Mouse (Mus musculus): ENCODE measurements around the gene Pnliprp1. TPM values are rescaled to one million over a fixed set of nuclear protein-coding genes. Genes with fewer than 3 reads are reported as not detected.

Gene Pnliprp1
- polyA plus RNA-seq (2015; fragmentation: Nextera tagmentation; extraction: Ambion mirVana), result 0.28 and 29.0 TPM in 2 replicates

- no peak for ATAC-seq (ENCODE audit: low FRiP score)
These were observed at the start of gene Pnliprp1 for GRCm38 (mm10) chr19:58728445-58729031. Pnliprp1 (plus strand) TSS chr19:58728887.

GRCm38 (mm10) chr19:58688933-58689332 is 39.8 kb upstream of the Pnliprp1 start:
- no peaks in the 10 kb centered on the region for H3K4me1 ChIP-seq
- no peaks in the 10 kb centered on the region for H3K36me3 ChIP-seq
- no peaks in the 10 kb centered on the region for H3K9me3 ChIP-seq (replicated peaks)
- WGBS, result 34% methylated on average over 1 of the region's 1 CpGs
- H3K4me2 ChIP-seq, result no peak overlapping the region
- no peaks in the 10 kb centered on the region for H3K27me3 ChIP-seq (replicated peaks)
- no peak for ATAC-seq (ENCODE audit: low FRiP score)
- no peak overlapping the region for H3K4me3 ChIP-seq (replicated peaks)
- H3K27ac ChIP-seq (replicated peaks), result no peak overlapping the region
- no peak overlapping the region for H3K9ac ChIP-seq (replicated peaks)

More at GRCm38 (mm10) chr19:58728445-58729031, at the start of gene Pnliprp1:
- 48% methylated on average over 5 of the region's 5 CpGs for WGBS
- Histone ChIP-seq H3K27ac (replicated peaks) (no peak within 1 kb of the TSS), H3K36me3 (no peaks in the 10 kb centered on the region), H3K27me3 (replicated peaks) (no peaks in the 10 kb centered on the region), H3K9ac (replicated peaks) (no peak within 1 kb of the TSS), H3K4me1 (peaks cover 12% of the 10 kb centered on the region), H3K4me3 (replicated peaks) (no peak within 1 kb of the TSS), H3K4me2 (no peak within 1 kb of the TSS), H3K9me3 (replicated peaks) (no peaks in the 10 kb centered on the region)

GRCm38 (mm10) chr19:58695314-58695713 is 33.4 kb upstream of the Pnliprp1 start:
- no peaks in the 10 kb centered on the region for H3K4me1 ChIP-seq
- no peak overlapping the region for H3K4me2 ChIP-seq
- no peak for ATAC-seq (ENCODE audit: low FRiP score)
- H3K9me3 ChIP-seq (replicated peaks), result 0 out of 2 replicates have a peak, but pooled peaks cover 3% of the 10 kb centered on the region
- WGBS, result 91% methylated on average over 3 of the region's 3 CpGs
- H3K4me3 ChIP-seq (replicated peaks), result no peak overlapping the region
- H3K36me3 ChIP-seq, result no peaks in the 10 kb centered on the region
- H3K27me3 ChIP-seq (replicated peaks), result no peaks in the 10 kb centered on the region
- H3K9ac ChIP-seq (replicated peaks), result no peak overlapping the region
- H3K27ac ChIP-seq (replicated peaks), result no peak overlapping the region

GRCm38 (mm10) chr19:58696235-58696634 is 32.5 kb upstream of the Pnliprp1 start:
- Histone ChIP-seq H3K27me3 (replicated peaks) (no peaks in the 10 kb centered on the region), H3K36me3 (no peaks in the 10 kb centered on the region), H3K27ac (replicated peaks) (no peak overlapping the region), H3K4me1 (no peaks in the 10 kb centered on the region), H3K4me2 (no peak overlapping the region), H3K9me3 (replicated peaks) (0 out of 2 replicates have a peak, but pooled peaks cover 3% of the 10 kb centered on the region), H3K4me3 (replicated peaks) (no peak overlapping the region), H3K9ac (replicated peaks) (no peak overlapping the region)
- WGBS, result 85% methylated on average over 2 of the region's 2 CpGs
- ATAC-seq (ENCODE audit: low FRiP score), result no peak

GRCm38 (mm10) chr19:58704556-58704955 is 24.1 kb upstream of the Pnliprp1 start:
- Histone ChIP-seq H3K36me3 (no peaks in the 10 kb centered on the region), H3K27ac (replicated peaks) (no peak overlapping the region), H3K27me3 (replicated peaks) (no peaks in the 10 kb centered on the region), H3K9me3 (replicated peaks) (no peaks in the 10 kb centered on the region), H3K4me2 (no peak overlapping the region), H3K4me3 (replicated peaks) (no peak overlapping the region), H3K9ac (replicated peaks) (no peak overlapping the region), H3K4me1 (no peaks in the 10 kb centered on the region)
- ATAC-seq (ENCODE audit: low FRiP score), result no peak
- WGBS, result 83% methylated on average over 4 of the region's 4 CpGs

- H3K27me3 ChIP-seq (replicated peaks), result no peaks in the 10 kb centered on the region
- ATAC-seq (ENCODE audit: low FRiP score), result no peak
These were observed 20.1 kb upstream of the Pnliprp1 start for GRCm38 (mm10) chr19:58708611-58709010.

GRCm38 (mm10) chr19:58717925-58718324 is 10.8 kb upstream of the Pnliprp1 start:
- Histone ChIP-seq H3K4me1 (no peaks in the 10 kb centered on the region), H3K36me3 (no peaks in the 10 kb centered on the region), H3K4me3 (replicated peaks) (no peak overlapping the region), H3K9ac (replicated peaks) (no peak overlapping the region), H3K27me3 (replicated peaks) (no peaks in the 10 kb centered on the region), H3K4me2 (no peak overlapping the region), H3K27ac (replicated peaks) (no peak overlapping the region), H3K9me3 (replicated peaks) (no peaks in the 10 kb centered on the region)
- 62% methylated on average over 4 of the region's 4 CpGs for WGBS
- ATAC-seq (ENCODE audit: low FRiP score), result no peak

More at GRCm38 (mm10) chr19:58708611-58709010, 20.1 kb upstream of the Pnliprp1 start:
- Histone ChIP-seq H3K4me2 (no peak overlapping the region), H3K36me3 (no peaks in the 10 kb centered on the region), H3K27ac (replicated peaks) (no peak overlapping the region), H3K4me3 (replicated peaks) (no peak overlapping the region), H3K4me1 (no peaks in the 10 kb centered on the region), H3K9ac (replicated peaks) (no peak overlapping the region), H3K9me3 (replicated peaks) (no peaks in the 10 kb centered on the region)
- WGBS, result 72% methylated on average over 3 of the region's 3 CpGs

- Histone ChIP-seq H3K9ac (replicated peaks) (no peak overlapping the region), H3K27me3 (replicated peaks) (no peaks in the 10 kb centered on the region), H3K4me1 (no peaks in the 10 kb centered on the region), H3K4me3 (replicated peaks) (no peak overlapping the region), H3K4me2 (no peak overlapping the region), H3K27ac (replicated peaks) (no peak overlapping the region), H3K36me3 (no peaks in the 10 kb centered on the region), H3K9me3 (replicated peaks) (no peaks in the 10 kb centered on the region)
- no peak for ATAC-seq (ENCODE audit: low FRiP score)
These were observed 8.2 kb upstream of the Pnliprp1 start for GRCm38 (mm10) chr19:58720439-58720838.

GRCm38 (mm10) chr19:58726551-58726950 is 2.1 kb upstream of the Pnliprp1 start:
- Histone ChIP-seq H3K27ac (replicated peaks) (no peak overlapping the region), H3K9me3 (replicated peaks) (no peaks in the 10 kb centered on the region), H3K27me3 (replicated peaks) (no peaks in the 10 kb centered on the region), H3K4me1 (peaks cover 12% of the 10 kb centered on the region), H3K4me2 (no peak overlapping the region), H3K9ac (replicated peaks) (no peak overlapping the region), H3K4me3 (replicated peaks) (no peak overlapping the region), H3K36me3 (no peaks in the 10 kb centered on the region)
- no peak for ATAC-seq (ENCODE audit: low FRiP score)
- 85% methylated on average over 5 of the region's 5 CpGs for WGBS

- no peak overlapping the region for H3K27ac ChIP-seq (replicated peaks)
- 81% methylated on average over 5 of the region's 5 CpGs for WGBS
- ATAC-seq (ENCODE audit: low FRiP score), result no peak
These were observed 931 bp upstream of the Pnliprp1 start for GRCm38 (mm10) chr19:58727756-58728155.

GRCm38 (mm10) chr19:58733216-58733615 is 4.5 kb downstream of the Pnliprp1 start:
- H3K4me1 ChIP-seq, result peaks cover 7% of the 10 kb centered on the region
- ATAC-seq (ENCODE audit: low FRiP score), result no peak

More at GRCm38 (mm10) chr19:58727756-58728155, 931 bp upstream of the Pnliprp1 start:
- H3K4me3 ChIP-seq (replicated peaks), result no peak overlapping the region
- no peaks in the 10 kb centered on the region for H3K36me3 ChIP-seq
- H3K4me2 ChIP-seq, result no peak overlapping the region
- H3K9me3 ChIP-seq (replicated peaks), result no peaks in the 10 kb centered on the region
- H3K9ac ChIP-seq (replicated peaks), result no peak overlapping the region
- peaks cover 12% of the 10 kb centered on the region for H3K4me1 ChIP-seq
- no peaks in the 10 kb centered on the region for H3K27me3 ChIP-seq (replicated peaks)

GRCm38 (mm10) chr19:58738111-58738510 is 9.4 kb downstream of the Pnliprp1 start:
- ATAC-seq (ENCODE audit: low FRiP score), result no peak
- H3K4me2 ChIP-seq, result no peak overlapping the region
- H3K4me3 ChIP-seq (replicated peaks), result no peak overlapping the region
- H3K4me1 ChIP-seq, result no peaks in the 10 kb centered on the region
- H3K27me3 ChIP-seq (replicated peaks), result no peaks in the 10 kb centered on the region
- H3K27ac ChIP-seq (replicated peaks), result no peak overlapping the region
- no peak overlapping the region for H3K9ac ChIP-seq (replicated peaks)
- WGBS, result 92% methylated on average over 4 of the region's 4 CpGs
- no peaks in the 10 kb centered on the region for H3K9me3 ChIP-seq (replicated peaks)
- H3K36me3 ChIP-seq, result no peaks in the 10 kb centered on the region

More at GRCm38 (mm10) chr19:58733216-58733615, 4.5 kb downstream of the Pnliprp1 start:
- no peaks in the 10 kb centered on the region for H3K27me3 ChIP-seq (replicated peaks)
- WGBS, result 84% methylated on average over 6 of the region's 6 CpGs
- no peak overlapping the region for H3K9ac ChIP-seq (replicated peaks)
- no peak overlapping the region for H3K27ac ChIP-seq (replicated peaks)
- no peaks in the 10 kb centered on the region for H3K36me3 ChIP-seq
- H3K9me3 ChIP-seq (replicated peaks), result no peaks in the 10 kb centered on the region
- no peak overlapping the region for H3K4me3 ChIP-seq (replicated peaks)
- H3K4me2 ChIP-seq, result no peak overlapping the region

Measured in neural tube, embryonic 15.5 days (tissue).